Mouse (Mus musculus) B cell, adult 2 months (primary cell): ENCODE measurements around the gene Nolc1.

Source experiments
- DNase-seq, 2 experiments: peaks; one replicate each; pipeline ENCODE4 v3.0.0; 2022

Nolc1 gene

DNA sequence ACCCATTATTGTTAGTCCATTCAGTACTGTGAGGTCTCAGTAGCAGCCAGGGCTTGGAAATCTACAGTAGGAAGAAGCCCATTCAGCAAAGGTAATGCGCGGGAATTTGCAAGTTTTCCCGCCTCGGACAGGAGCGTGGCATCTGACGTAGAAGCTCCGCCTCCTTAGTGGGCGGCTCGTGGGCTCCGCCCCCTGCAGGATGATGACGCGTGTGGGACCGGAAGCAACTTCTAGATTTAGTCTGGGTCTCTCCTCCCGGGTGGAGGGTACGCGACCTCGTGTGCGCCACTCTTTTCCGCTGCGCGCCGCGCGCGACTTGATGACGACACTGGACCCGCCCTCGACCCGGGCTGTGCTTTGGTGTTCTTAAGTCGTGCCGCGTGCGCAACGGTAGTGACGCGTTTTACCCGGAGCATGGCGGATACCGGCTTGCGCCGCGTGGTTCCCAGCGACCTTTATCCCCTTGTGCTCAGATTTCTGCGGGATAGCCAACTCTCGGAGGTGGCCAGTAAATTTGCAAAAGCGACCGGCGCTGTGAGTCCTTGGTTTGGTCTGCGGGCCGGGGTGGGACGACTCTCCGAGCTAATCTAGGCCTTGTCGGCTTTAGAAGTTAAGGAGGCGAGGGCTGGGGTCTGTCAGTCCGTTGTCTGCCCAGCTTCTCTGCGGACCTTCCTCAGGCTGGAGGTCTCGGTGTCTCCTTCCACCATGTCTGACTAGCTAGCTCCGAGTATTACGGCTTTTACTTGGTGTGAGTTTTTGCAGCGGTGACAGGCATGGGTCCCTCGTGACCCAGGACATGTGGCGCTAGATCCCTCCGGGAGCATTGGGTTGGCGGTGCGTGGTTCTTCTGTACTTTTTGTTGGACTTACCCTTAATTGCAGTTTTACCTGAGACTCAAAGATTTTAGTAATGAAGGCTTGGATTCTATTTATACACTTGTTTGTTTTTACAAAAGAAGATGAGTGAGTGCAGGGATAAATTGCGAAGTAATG, at the start of gene Nolc1:
Nolc1 (plus strand) TSS at position 248 of the 992 bp plus-strand sequence.
- peak; percentile 100 for DNase-seq

- no peak for DNase-seq
These were observed 49.1 kb upstream of the Nolc1 start for GRCm38 (mm10) chr19:46026567-46026966.

- peak in 1 of 2 experiments; percentile 21 for DNase-seq
These were observed 46.8 kb upstream of the Nolc1 start for GRCm38 (mm10) chr19:46028747-46029320.

DNA sequence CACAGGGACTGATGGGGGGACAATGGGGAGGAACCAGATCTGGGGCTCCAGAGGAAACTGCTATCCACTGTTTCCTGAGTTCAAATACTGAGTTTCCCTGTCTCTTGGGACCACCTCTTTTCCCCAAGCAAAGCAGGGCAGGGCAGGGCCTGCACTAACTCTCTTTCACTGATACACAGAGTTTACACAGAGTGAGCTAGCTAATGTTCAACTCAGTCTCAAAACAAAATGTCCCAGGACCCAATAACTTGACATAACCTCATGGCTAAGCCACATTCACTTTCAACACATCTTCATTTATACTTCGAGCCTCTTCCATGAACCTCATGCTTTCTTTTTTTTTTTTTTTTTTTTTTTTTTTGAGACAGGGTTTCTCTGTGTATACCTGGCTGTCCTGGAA, 46.0 kb upstream of the Nolc1 start:
- no peak for DNase-seq

DNA sequence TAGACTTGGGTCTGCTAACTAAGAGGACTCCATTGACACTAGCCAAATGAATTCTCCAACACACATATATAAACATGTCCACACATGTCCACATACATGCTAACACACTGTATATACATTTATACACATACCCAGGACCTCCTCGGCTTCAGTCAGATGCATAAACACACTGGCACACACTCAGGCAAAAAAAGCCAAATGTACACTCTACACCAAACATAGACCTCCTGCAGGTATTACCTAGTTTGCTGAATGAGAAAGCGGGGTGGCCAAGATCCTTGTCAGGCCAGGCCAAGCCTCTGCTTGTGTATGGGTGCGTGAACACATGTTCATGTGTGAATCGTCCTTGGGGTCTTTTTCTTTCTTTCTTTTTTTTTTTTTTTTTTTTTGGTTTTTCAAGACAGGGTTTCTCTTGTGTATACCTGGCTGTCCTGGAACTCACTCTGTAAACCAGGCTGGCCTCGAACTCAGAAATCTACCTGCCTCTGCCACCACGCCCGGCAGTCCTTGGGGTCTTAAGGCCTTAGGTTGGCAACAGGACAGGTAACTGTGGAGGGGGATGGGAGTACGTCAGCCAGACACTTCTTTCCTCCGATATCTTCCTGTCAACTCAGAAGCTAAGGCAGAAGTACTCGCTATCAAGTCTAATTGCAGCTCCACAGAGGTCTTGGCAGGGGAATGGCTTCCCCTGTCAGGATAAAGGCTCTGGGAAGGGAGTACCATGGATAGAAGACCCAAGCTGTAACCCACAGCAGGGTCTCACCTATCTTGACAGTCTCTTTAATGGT, 45.3 kb upstream of the Nolc1 start:
- DNase-seq: no peak

- DNase-seq: no peak
These were observed 43.8 kb upstream of the Nolc1 start for GRCm38 (mm10) chr19:46031689-46032432.

DNA sequence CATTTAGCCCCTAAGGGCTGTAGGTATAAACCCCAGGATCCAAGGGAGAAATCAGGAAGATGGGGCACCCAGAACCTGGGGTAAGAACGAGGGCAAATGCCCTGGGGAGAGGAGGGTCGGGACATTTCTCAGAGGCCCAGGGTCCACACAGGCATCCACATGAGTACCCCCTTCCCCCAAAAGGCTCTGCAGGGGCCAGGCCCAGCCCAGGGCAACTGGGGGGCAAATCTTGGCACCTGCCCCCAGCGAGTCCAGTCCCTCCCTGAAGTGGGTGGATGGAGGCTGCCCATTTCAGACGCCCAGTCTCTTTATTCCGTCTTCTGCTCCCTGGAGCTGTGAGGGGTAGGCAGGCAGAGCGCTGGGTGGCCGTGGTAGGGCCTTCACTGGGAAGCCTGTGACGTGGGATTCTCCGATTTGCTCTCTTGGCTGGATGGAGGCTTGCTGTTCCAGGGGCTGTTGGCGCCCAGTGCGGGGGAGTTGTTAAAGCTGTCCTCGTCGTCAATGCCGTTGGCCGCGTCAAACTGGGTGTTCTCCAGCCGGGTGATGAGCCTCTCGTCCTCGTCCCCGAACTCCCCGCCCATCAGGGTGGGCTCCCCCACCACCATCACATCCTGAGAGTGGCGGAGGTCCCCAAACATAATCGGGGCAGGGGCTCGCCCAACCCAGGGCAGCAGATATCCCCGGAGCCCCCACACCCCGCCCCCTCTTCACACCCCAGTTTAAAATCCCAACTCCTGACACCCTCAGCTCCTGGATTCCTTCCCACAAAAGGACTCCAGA, 42.7 kb upstream of the Nolc1 start:
- no peak for DNase-seq

- no peak for DNase-seq
These were observed 41.8 kb upstream of the Nolc1 start for GRCm38 (mm10) chr19:46033911-46034310.

- DNase-seq: no peak
These were observed 39.7 kb upstream of the Nolc1 start for GRCm38 (mm10) chr19:46035971-46036370.

DNA sequence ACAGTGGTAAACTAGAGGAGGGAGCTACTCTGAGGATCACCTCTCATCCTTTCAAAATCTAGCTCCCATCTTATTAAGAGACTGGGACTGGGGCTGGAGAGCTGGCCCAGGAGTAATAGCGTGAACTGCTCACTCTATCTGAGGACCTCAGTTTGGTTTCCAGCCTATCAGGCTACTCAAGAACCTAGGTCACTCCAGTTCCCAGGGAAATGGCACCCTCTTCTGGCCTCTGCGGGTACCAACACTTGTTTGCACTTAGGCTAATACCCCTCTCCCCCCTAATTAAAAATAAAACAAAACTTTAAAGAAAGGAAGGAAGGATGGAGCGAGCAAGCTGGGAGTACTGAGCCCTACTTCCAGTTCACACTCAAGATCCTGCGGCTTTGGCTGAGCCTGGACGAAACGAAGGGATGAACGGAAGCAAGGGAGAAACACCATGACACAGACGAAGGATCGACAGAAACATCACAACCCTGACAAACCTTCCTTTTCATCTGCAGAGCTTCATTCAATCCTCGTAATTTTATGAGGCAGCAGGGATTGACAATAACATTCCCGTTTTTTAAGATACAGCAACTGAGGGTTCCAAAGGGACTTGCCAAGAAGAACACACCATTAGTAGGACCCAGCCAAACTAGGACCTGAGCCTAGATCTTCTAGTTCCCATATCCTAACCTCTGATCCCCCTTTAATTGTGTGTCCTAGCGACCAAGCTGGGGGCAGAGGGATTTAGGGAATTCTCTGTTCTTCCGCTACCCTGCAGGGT, 39.0 kb upstream of the Nolc1 start:
- peak; percentile 54 to 57 for DNase-seq

DNA sequence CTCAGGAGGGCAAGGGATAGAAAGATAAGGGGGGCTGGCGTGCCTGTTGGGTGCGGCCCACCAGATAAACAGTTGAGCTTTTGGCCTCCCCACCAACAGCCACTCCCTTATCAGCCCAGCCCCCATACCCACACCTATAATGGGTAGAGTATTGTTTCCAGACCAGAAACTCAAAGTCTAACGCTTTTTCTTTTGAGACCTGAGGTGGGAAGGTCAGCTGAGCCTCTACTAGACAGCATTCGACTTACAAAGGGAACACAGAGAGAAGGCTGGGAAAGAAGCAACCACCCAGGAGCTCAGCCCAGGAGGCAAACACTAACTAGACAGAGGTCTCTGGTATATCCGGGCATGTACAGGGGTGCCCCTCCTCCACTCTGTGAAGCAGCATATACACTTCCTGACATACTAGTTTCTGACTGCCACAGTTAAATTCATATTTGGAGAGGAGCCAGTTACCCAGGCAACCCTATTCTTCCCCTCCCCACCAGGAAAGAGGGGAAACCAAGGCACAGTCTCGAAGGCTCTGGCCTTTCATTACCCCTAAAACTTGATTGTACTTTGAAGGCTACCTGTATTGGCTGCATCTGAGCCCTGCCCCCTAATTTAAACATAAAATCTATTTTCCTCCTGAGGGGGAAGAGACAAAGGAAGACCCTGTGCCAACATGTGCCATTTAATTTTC, 38.3 kb upstream of the Nolc1 start:
- peak; percentile 46 to 53 for DNase-seq

DNA sequence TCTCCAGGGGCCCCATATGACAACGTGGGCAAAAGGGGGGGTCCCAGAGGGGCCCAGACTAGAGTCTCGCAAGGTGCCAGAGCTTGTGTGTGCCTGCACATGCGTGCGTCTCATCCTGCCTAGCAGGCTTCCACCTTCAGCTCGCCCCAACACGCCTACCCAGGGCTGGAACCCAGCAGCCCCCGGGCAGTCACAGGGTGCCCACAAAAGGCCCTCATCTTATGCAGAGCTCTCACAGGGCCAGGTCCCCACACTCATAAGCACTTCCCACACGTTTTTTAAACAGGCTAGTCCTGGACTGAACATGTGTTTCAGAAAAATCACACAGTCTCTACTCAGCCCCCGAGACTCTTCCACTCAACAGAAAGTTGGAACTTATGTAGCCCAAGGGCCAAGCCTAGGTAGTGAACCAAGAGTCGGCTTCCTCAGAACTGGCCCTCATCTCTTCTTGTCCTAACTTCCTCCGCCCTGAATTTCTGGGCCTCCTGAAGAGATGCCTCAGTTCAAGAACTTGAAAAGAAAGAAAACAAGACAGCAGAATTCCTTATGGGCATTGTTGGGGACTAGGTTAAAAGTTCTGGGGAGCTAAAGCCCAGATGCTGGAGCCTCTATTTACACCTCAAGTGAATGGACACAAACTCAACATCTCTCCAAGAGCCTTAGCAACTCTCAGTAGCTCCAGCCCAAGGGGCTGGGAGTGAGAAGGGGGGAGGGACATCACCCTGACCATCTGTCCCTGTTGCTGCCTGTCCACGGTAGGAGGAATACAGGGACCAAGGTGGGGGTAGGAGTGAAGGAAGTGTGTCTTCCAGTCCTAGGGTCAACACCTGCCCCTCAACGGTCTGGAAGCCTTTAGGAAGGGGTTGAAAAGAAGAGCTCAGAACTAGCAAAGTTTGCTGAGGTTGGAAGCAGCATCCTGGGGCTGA, 37.5 kb upstream of the Nolc1 start:
- DNase-seq: no peak

DNA sequence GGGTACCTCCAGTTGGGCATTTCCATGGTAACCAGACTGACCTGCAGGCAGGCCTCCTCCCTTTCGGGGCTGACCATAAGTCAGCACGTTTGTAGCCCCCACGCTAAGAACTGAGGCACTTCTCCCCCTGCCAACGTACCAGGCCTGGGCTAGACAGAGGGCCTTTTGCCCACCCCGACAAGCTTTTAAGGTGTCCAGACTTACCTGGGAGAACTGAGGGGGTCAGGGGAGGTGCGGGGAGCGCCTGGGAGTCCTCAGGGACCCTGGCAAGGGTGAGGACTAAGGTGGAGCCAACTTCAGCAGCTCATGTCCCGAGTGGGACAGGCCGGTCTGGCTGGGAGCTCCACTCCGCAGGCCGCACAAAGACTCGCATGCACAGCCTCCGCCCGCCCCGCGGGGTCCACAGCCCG, 36.8 kb upstream of the Nolc1 start:
- peak in 1 of 2 experiments; percentile 9 for DNase-seq

DNA sequence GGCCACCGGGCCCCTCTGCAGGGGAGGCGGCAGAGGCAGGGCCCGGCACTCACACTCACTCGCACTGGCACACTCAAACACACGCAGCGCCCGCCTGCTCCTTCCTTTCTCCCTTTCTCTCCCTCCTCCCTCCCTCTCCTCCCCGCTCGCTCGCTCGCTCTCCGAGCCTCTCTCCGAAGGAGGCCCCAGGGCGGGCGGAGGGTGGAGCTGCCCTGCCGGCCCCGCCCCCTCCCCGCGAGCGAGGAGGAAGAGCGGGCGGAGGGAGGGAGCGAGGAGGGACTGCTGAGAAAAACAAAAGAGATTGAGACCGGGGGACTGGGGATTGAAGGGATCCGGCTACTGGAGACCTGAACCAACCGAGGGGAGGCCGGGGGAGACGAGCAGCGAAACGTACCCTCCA, 36.2 kb upstream of the Nolc1 start:
- DNase-seq: peak; percentile 87 to 89

- DNase-seq: peak; percentile 30 to 37
These were observed 35.3 kb upstream of the Nolc1 start for GRCm38 (mm10) chr19:46040149-46040902.

DNA sequence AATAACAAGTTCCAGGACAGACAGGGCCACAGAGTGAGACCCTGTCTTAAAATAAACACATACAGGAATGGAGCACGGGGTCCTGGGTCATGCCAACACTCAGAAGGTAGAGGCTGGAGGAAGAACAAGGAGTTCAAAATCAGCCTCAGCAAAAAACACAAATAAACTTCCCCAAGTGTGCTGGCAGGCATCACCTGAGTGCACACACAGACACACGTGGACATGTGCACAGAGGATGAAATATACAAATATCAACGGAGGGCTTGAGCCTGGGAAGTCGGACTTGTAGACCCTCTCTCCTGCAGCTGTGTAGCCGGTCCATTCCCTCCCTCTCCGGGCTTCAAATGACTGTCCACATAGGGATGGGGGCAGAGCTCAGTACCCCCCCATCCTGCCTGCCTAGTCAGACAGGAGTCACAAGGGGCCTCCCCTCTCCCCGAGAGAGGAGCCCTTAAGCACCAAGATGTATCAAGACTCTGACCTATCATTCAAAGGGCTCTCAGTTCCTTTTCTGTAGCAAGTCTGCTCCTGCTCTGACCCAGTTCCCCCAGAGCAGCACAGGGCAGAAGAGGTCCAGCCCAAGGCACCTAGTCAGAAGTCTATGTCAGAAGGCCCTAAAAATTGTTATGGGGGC, 34.2 kb upstream of the Nolc1 start:
- DNase-seq: peak; percentile 52 to 53

GRCm38 (mm10) chr19:46041933-46042475, 33.7 kb upstream of the Nolc1 start:
- DNase-seq: peak in 1 of 2 experiments; percentile 26
